Mouse (Mus musculus): ENCODE data around the gene Miox.

Gene Miox

GRCm38 (mm10) chr15:89334271-89334670 lies at the start of gene Miox:
Gene Miox, plus strand, starts transcription at chr15:89334398.
- DNase-seq (ENCODE audit: extremely low spot score, low read depth, low spot score): no peak

- no peak for DNase-seq (ENCODE audit: extremely low spot score, low read depth, low spot score)
These were observed 49.2 kb upstream of the Miox start for GRCm38 (mm10) chr15:89285004-89285403.

- no peak for DNase-seq (ENCODE audit: extremely low spot score, low read depth, low spot score)
These were observed 48.7 kb upstream of the Miox start for GRCm38 (mm10) chr15:89285478-89285877.

- no peak for DNase-seq (ENCODE audit: extremely low spot score, low read depth, low spot score)
These were observed 48.1 kb upstream of the Miox start for GRCm38 (mm10) chr15:89286114-89286513.

GRCm38 (mm10) chr15:89286582-89286981 lies 47.6 kb upstream of the Miox start:
- DNase-seq (ENCODE audit: extremely low spot score, low read depth, low spot score): no peak

- no peak for DNase-seq (ENCODE audit: extremely low spot score, low read depth, low spot score)
These were observed 45.9 kb upstream of the Miox start for GRCm38 (mm10) chr15:89288227-89288767.

- no peak for DNase-seq (ENCODE audit: extremely low spot score, low read depth, low spot score)
These were observed 44.7 kb upstream of the Miox start for GRCm38 (mm10) chr15:89289455-89289854.

- DNase-seq (ENCODE audit: extremely low spot score, low read depth, low spot score): no peak
These were observed 42.7 kb upstream of the Miox start for GRCm38 (mm10) chr15:89291521-89291920.

- DNase-seq (ENCODE audit: extremely low spot score, low read depth, low spot score): no peak
These were observed 41.4 kb upstream of the Miox start for GRCm38 (mm10) chr15:89292795-89293194.

GRCm38 (mm10) chr15:89293778-89294177 lies 40.4 kb upstream of the Miox start:
- DNase-seq (ENCODE audit: extremely low spot score, low read depth, low spot score): no peak

GRCm38 (mm10) chr15:89295580-89296165 lies 38.5 kb upstream of the Miox start:
- DNase-seq (ENCODE audit: extremely low spot score, low read depth, low spot score): no peak

GRCm38 (mm10) chr15:89296465-89296864 lies 37.7 kb upstream of the Miox start:
- DNase-seq (ENCODE audit: extremely low spot score, low read depth, low spot score): no peak

- no peak for DNase-seq (ENCODE audit: extremely low spot score, low read depth, low spot score)
These were observed 36.5 kb upstream of the Miox start for GRCm38 (mm10) chr15:89297695-89298094.

GRCm38 (mm10) chr15:89300180-89300579 lies 34.0 kb upstream of the Miox start:
- DNase-seq (ENCODE audit: extremely low spot score, low read depth, low spot score): no peak

GRCm38 (mm10) chr15:89300600-89300999 lies 33.6 kb upstream of the Miox start:
- DNase-seq (ENCODE audit: extremely low spot score, low read depth, low spot score): no peak

- DNase-seq (ENCODE audit: extremely low spot score, low read depth, low spot score): no peak
These were observed 28.2 kb upstream of the Miox start for GRCm38 (mm10) chr15:89305966-89306365.

GRCm38 (mm10) chr15:89307461-89307860 lies 26.7 kb upstream of the Miox start:
- DNase-seq (ENCODE audit: extremely low spot score, low read depth, low spot score): no peak

GRCm38 (mm10) chr15:89308406-89309139 lies 25.6 kb upstream of the Miox start:
- no peak for DNase-seq (ENCODE audit: extremely low spot score, low read depth, low spot score)

- DNase-seq (ENCODE audit: extremely low spot score, low read depth, low spot score): no peak
These were observed 24.2 kb upstream of the Miox start for GRCm38 (mm10) chr15:89309962-89310498.

GRCm38 (mm10) chr15:89313359-89313758 lies 20.8 kb upstream of the Miox start:
- no peak for DNase-seq (ENCODE audit: extremely low spot score, low read depth, low spot score)

- DNase-seq (ENCODE audit: extremely low spot score, low read depth, low spot score): no peak
These were observed 20.1 kb upstream of the Miox start for GRCm38 (mm10) chr15:89314107-89314506.

- DNase-seq (ENCODE audit: extremely low spot score, low read depth, low spot score): no peak
These were observed 19.5 kb upstream of the Miox start for GRCm38 (mm10) chr15:89314511-89315189.

All from hindlimb bud, embryonic 11.5 days (tissue).